Mouse (Mus musculus) thymus, adult 2 months (tissue): ENCODE measurements around the gene Itgam. TPM values are rescaled to one million over a fixed set of nuclear protein-coding genes. Genes with fewer than 3 reads are reported as not detected.
A peak's percentile ranks its signal among the peaks of the same experiment; 100 is the strongest.
"Not testable (repeated sequence)": the region's sequence is repeated elsewhere in the genome, so short reads cannot be mapped to it uniquely, and the experiment has no call there.

Experiments
- DNase-seq: peaks from one replicate; pipeline ENCODE4 v3.0.0; 2021
- H3K27ac ChIP-seq: fragments of 200-500 bp; 2 replicates; pipeline ENCODE4 v1.5.1; 2012; ENCODE audit warnings: low read length, control low read depth; ENCODE audit not compliant: control insufficient read depth, insufficient read depth
- H3K27me3 ChIP-seq: fragments of 200-500 bp; 2 replicates; pipeline ENCODE4 v1.6.1; 2012; ENCODE audit warnings: mild to moderate bottlenecking, low read length, moderate library complexity, mixed read lengths; ENCODE audit not compliant: control insufficient read depth, insufficient read depth
- H3K36me3 ChIP-seq: fragments of 200-500 bp; 2 replicates; pipeline ENCODE4 v1.6.1; 2012; ENCODE audit warnings: mild to moderate bottlenecking, low read length, moderate library complexity; ENCODE audit not compliant: control insufficient read depth, insufficient read depth
- H3K4me1 ChIP-seq: fragments of 200-500 bp; replicated peaks from 2 replicates; pipeline ENCODE4 v1.6.1; 2012; ENCODE audit warnings: low read length; ENCODE audit not compliant: control insufficient read depth, insufficient read depth
- H3K4me3 ChIP-seq: fragments of 200-500 bp; 2 replicates; pipeline ENCODE4 v1.5.1; 2012; ENCODE audit warnings: mild to moderate bottlenecking, low read length, control low read depth, moderate library complexity; ENCODE audit not compliant: control insufficient read depth, insufficient read depth
- CTCF ChIP-seq: fragments of 200-500 bp; IDR thresholded peaks from 2 replicates; pipeline ENCODE4 v1.5.1; 2012; ENCODE audit warnings: mild to moderate bottlenecking, control low read depth, low read length, moderate library complexity, borderline replicate concordance; ENCODE audit not compliant: control insufficient read depth, poor library complexity, insufficient read depth; ENCODE audit errors: extremely low read depth
- POLR2A ChIP-seq: fragments of 200-500 bp; IDR thresholded peaks from 2 replicates; pipeline ENCODE4 v1.6.1; 2012; ENCODE audit warnings: mild to moderate bottlenecking, low read length, control low read depth, moderate library complexity; ENCODE audit not compliant: control insufficient read depth, poor library complexity, insufficient read depth; ENCODE audit errors: extremely low read depth
- WGBS: fragments of 180-500 bp; shearing (Covaris S2); methylation state at CpG from one replicate; pipeline ENCODE4 v1.1.7; 2018; 5-methylcytosine and 5-hydroxymethylcytosine counted together
- polyA plus RNA-seq: library from polyadenylated mRNA; depleted of rRNA; stranded (reverse); fragments of >200 nt; gene quantifications from 2 replicates; pipeline ENCODE4 v1.2.3, GENCODE M21; 2012

The Itgam gene
- polyA plus RNA-seq, 1 experiment, result 7.9 TPM

DNA sequence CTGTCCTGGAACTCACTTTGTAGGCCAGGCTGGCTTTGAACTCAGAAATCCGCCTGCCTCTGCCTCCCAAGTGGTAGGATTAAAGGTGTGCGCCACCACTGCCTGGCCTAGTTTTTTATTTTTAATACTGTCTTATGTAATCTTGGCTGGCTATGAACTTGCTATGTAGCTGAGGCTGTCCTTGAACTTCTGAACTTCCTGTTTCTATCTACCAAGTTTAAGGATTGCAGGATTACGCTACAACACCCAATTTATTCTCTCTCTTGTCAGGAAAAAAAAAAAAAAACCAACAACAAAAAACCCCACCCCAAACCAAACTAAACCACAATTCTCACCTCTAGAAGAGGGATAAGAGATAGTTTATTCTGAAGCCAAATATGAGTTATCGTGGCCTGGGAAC lies 28.8 kb upstream of the Itgam start:
- Histone ChIP-seq H3K4me1 (peaks cover 6% of the 10 kb centered on the region; the same call in 1 of the 2 replicates), H3K36me3 (no peaks in the 10 kb centered on the region), H3K27me3 (no peaks in the 10 kb centered on the region), H3K27ac (no peak overlapping the region), H3K4me3 (no peak overlapping the region)
- WGBS, result 88% methylated on average over 4 of the region's 4 CpGs
- DNase-seq, result no peak
- no peak for TF ChIP-seq POLR2A
- TF ChIP-seq CTCF, result no peak

DNA sequence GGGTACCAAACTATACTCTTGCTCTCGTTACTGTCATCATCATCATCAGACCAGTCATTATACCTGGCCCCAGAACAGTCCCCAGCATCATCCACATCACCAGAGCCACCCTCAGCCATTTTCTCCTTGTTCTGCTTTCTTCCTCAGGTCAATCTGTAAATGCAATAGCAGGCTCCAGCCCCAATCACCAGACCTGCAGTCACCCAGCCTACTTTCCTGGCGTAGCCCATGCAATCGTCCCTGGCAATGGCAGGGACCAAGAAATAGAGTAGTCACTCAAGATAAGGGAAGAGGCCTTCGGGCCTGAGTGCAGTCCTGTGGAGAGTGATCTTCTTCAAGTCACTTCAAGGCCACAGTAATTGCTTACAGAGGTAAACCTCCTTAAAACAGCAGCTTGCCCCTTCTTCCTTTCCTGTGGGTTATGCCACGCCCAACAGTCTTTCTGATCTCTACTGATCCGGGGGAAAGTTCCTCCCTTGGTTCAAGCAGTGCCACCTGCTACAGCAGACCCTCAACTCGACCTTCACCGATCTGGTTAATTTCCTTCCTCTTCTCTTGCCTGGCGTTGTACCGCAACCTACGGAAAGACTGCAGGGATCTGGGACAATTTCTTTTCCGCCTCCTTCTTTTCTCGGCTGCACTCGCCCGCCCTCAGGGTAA lies 20.1 kb upstream of the Itgam start:
- peaks cover 14% of the 10 kb centered on the region for H3K4me1 ChIP-seq
- whole genome bisulfite sequencing, result 12% methylated on average over 15 of the region's 15 CpGs
- not testable (repeated sequence) for H3K27ac ChIP-seq, H3K36me3 ChIP-seq, H3K4me3 ChIP-seq, H3K27me3 ChIP-seq
- DNase-seq, result peak; percentile 34

DNA sequence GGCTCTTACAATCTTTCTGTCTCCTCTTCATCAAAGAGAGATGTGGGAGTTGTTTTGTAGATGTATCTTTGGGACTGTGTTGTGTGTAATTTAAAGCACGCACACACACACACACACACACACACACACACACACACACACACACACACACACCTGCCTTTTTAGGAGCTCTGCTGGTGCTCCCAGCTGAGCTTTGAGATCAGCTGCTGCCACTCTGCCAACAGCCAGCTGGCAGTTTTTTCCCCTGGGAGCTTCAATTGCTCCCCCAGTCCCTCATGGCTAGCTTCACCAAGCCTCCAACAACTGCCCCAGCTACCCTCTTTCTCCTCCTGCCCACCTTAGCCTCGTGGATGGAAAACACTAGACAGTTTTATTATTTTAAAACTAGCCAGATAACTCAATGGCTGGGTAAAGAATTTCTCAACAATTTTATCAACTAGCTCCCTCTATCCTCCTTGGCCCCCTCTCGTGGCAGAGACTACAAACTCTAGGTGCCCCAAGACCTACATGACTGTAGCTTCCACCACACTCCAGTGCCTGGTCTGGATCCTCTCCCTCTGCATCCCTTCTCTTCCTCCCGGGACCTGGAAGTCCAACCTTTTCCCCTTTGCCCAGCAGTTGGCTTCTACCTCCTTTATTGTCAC lies 18.2 kb upstream of the Itgam start:
- Histone ChIP-seq H3K27me3 (no peaks in the 10 kb centered on the region), H3K4me1 (peaks cover 17% of the 10 kb centered on the region), H3K27ac (peak overlapping the region; percentile 26; the same call in 1 of the 2 replicates), H3K36me3 (no peaks in the 10 kb centered on the region), H3K4me3 (no peak overlapping the region)
- peak; percentile 63 for DNase-seq
- TF ChIP-seq CTCF (no peak), POLR2A (no peak)
- 47% methylated on average over 4 of the region's 4 CpGs for WGBS

- no peaks in the 10 kb centered on the region for H3K36me3 ChIP-seq
- H3K4me1 ChIP-seq, result peaks cover 24% of the 10 kb centered on the region
- WGBS, result 95% methylated on average over 2 of the region's 2 CpGs
- no peak overlapping the region for H3K4me3 ChIP-seq
- no peak overlapping the region for H3K27ac ChIP-seq
- H3K27me3 ChIP-seq, result no peaks in the 10 kb centered on the region
- TF ChIP-seq CTCF (no peak), POLR2A (no peak)
- no peak for DNase-seq
Observed at GRCm38 (mm10) chr7:128045640-128046039, 16.8 kb upstream of the Itgam start.

DNA sequence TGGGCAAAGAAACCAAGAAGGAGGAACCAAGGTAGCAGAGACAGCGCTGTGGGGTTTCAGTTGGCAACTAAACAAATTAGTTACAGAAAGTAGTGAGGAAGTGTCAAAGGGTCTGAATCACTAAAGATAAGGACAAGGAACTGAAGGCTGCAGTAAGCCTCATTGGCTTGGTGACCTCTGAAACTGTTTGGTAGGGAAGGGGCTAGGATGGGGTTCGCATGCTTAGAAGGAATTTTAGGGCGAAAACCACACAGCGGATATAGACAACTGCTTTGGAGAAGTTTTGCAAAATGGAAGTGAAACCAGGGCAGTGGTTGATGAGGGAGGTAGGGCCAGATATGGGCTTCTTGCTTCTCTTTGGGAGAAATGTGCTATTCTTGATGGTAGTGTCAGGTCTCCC lies 13.6 kb upstream of the Itgam start:
- no peaks in the 10 kb centered on the region for H3K36me3 ChIP-seq
- no peak overlapping the region for H3K27ac ChIP-seq
- peaks cover 30% of the 10 kb centered on the region for H3K4me1 ChIP-seq
- TF ChIP-seq POLR2A, result no peak
- no peak for TF ChIP-seq CTCF
- H3K4me3 ChIP-seq, result no peak overlapping the region
- 41% methylated on average over 4 of the region's 4 CpGs for WGBS
- no peaks in the 10 kb centered on the region for H3K27me3 ChIP-seq
- DNase-seq, result no peak

- whole genome bisulfite sequencing, result 17% methylated on average over 2 of the region's 2 CpGs
- TF ChIP-seq CTCF (no peak), POLR2A (no peak)
- DNase-seq, result no peak
- H3K4me1 ChIP-seq, result peaks cover 29% of the 10 kb centered on the region
- no peaks in the 10 kb centered on the region for H3K27me3 ChIP-seq
- no peaks in the 10 kb centered on the region for H3K36me3 ChIP-seq
- no peak overlapping the region for H3K27ac ChIP-seq
- H3K4me3 ChIP-seq, result no peak overlapping the region
Observed at GRCm38 (mm10) chr7:128049254-128049653, 13.2 kb upstream of the Itgam start.

DNA sequence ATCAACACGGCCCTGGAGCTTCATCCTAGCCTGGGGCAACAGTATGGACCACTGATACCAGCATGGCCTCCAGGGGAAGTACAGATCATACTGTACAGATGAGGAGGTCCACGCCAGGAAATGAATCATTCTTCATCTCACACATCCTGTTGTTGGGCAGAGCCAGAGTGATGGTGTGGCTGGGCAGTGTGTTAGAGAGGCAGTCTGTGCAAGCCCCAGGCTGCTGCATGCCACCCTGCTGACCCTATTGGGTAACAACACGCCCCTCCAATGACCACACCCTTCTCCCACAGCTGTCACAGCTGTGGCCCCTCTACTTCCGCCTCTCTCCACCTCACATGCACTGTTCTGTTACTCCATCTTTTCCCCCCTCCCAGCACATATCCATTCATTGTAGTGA lies 11.7 kb upstream of the Itgam start:
- H3K27ac ChIP-seq, result peak overlapping the region; percentile 64

More for the DNA sequence above, 11.7 kb upstream of the Itgam start:
- H3K4me1 ChIP-seq, result peaks cover 26% of the 10 kb centered on the region
- no peaks in the 10 kb centered on the region for H3K36me3 ChIP-seq
- WGBS, result 43% methylated on average over 4 of the region's 4 CpGs
- TF ChIP-seq CTCF (no peak), POLR2A (no peak)
- no peak overlapping the region for H3K4me3 ChIP-seq
- no peaks in the 10 kb centered on the region for H3K27me3 ChIP-seq
- peak; percentile 29 for DNase-seq
